Mouse (Mus musculus): Measurements from ENCODE around the gene Adipor2.

Gene Adipor2

GRCm38 (mm10) chr6:119420357-119420756 is 2.9 kb upstream of the Adipor2 start:
- DNase-seq (ENCODE audit: low read depth, low spot score), result no peak

- DNase-seq (ENCODE audit: low read depth, low spot score), result no peak
Measured at GRCm38 (mm10) chr6:119419412-119419811, 1.9 kb upstream of the Adipor2 start.

- DNase-seq (ENCODE audit: low read depth, low spot score), result no peak
Measured at GRCm38 (mm10) chr6:119418392-119419251, 1.1 kb upstream of the Adipor2 start.

- no peak for DNase-seq (ENCODE audit: low read depth, low spot score)
Measured at GRCm38 (mm10) chr6:119417821-119418220, 317 bp upstream of the Adipor2 start.

GRCm38 (mm10) chr6:119416643-119417042 is 861 bp downstream of the Adipor2 start:
- DNase-seq (ENCODE audit: low read depth, low spot score), result no peak

- DNase-seq (ENCODE audit: low read depth, low spot score), result no peak
Measured at GRCm38 (mm10) chr6:119414262-119415043, 3.1 kb downstream of the Adipor2 start.

- no peak for DNase-seq (ENCODE audit: low read depth, low spot score)
Measured at GRCm38 (mm10) chr6:119412588-119412987, 4.9 kb downstream of the Adipor2 start.

GRCm38 (mm10) chr6:119411511-119411910 is 6.0 kb downstream of the Adipor2 start:
- DNase-seq (ENCODE audit: low read depth, low spot score), result no peak

GRCm38 (mm10) chr6:119409766-119410165 is 7.7 kb downstream of the Adipor2 start:
- no peak for DNase-seq (ENCODE audit: low read depth, low spot score)

- DNase-seq (ENCODE audit: low read depth, low spot score), result no peak
Measured at GRCm38 (mm10) chr6:119408582-119408981, 8.9 kb downstream of the Adipor2 start.

- no peak for DNase-seq (ENCODE audit: low read depth, low spot score)
Measured at GRCm38 (mm10) chr6:119407818-119408217, 9.7 kb downstream of the Adipor2 start.

GRCm38 (mm10) chr6:119406528-119406927 is 11.0 kb downstream of the Adipor2 start:
- DNase-seq (ENCODE audit: low read depth, low spot score), result no peak

- DNase-seq (ENCODE audit: low read depth, low spot score), result no peak
Measured at GRCm38 (mm10) chr6:119405310-119405709, 12.2 kb downstream of the Adipor2 start.

- no peak for DNase-seq (ENCODE audit: low read depth, low spot score)
Measured at GRCm38 (mm10) chr6:119404854-119405253, 12.7 kb downstream of the Adipor2 start.

- no peak for DNase-seq (ENCODE audit: low read depth, low spot score)
Measured at GRCm38 (mm10) chr6:119402976-119403375, 14.5 kb downstream of the Adipor2 start.

- no peak for DNase-seq (ENCODE audit: low read depth, low spot score)
Measured at GRCm38 (mm10) chr6:119401545-119402304, 15.8 kb downstream of the Adipor2 start.

- no peak for DNase-seq (ENCODE audit: low read depth, low spot score)
Measured at GRCm38 (mm10) chr6:119400649-119401048, 16.9 kb downstream of the Adipor2 start.

- DNase-seq (ENCODE audit: low read depth, low spot score), result no peak
Measured at GRCm38 (mm10) chr6:119399371-119399770, 18.1 kb downstream of the Adipor2 start.

- DNase-seq (ENCODE audit: low read depth, low spot score), result no peak
Measured at GRCm38 (mm10) chr6:119396309-119396634, 21.2 kb downstream of the Adipor2 start.

GRCm38 (mm10) chr6:119395421-119396308 is 21.8 kb downstream of the Adipor2 start:
- DNase-seq (ENCODE audit: low read depth, low spot score), result no peak

GRCm38 (mm10) chr6:119392836-119393235 is 24.7 kb downstream of the Adipor2 start:
- DNase-seq (ENCODE audit: low read depth, low spot score), result no peak
